Comparison of ENCODE assay signal across 16 mouse cellular contexts in the genomic region with DNA sequence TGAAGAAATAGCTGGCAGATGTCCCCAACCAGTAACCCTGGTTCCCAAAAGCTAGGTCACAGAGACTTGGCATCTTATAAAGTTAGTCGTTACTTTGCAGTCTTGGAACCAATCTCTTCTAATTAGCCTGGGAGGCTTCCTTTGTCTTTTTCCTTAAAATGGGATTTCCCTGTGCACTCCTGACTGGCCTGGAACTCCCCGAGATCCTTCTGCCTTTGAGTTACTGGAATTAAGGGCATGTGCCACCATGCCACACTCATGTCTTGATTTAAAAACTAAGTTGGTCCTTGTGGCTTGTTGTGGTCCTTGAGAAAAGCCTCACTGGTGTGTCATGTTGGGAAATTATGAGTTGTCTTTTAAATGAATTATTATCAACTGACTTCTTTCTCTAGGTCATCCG. TPM values are rescaled to one million over a fixed set of nuclear protein-coding genes. Genes with fewer than 3 reads are reported as not detected.
DNase-seq lines count a peak whose midpoint lies in the region.
"Had no signal": no experiment of that assay in that cellular context is flagged by ENCODE, and none has a peak within 500 bp of the region (broad histone marks: within the 10 kb centered on the region; RNA-seq: fewer than 3 reads in every experiment).

No protein-coding gene starts in this region.

- peak; percentile 36 to 92 for DNase-seq in adrenal gland, adult (ENCODE audit: inconsistent age in 2 of 2, low spot score in 1 of 2)
- DNase-seq in adrenal gland, adult 18-20 months (ENCODE audit: low spot score in 2 of 2): no peak
- DNase-seq in adrenal gland, adult 8-10 months: peak; percentile 42
- DNase-seq in adrenal gland, postnatal 4 days (ENCODE audit: low spot score in 2 of 2): no peak
- DNase-seq in adipocyte (ENCODE audit: low spot score): peak; percentile 49
- DNase-seq in adrenal gland, postnatal 14 days: peak; percentile 34
- no peak for DNase-seq in frontal cortex, postnatal 25 days (ENCODE audit: low spot score in 2 of 2)
- DNase-seq in left cerebral cortex, postnatal 14 days (ENCODE audit: low spot score in 2 of 2): no peak
- DNase-seq: B cell, adult 2 months; cerebellum, adult 11-12 months; cerebellum, adult 2 months; cerebellum, adult 9-10 months; cerebellum, postnatal 10 days; cerebellum, postnatal 25 days had no signal

- intact Hi-C loops in left cerebral cortex, postnatal 14 days (cut with DNase I): no loop called here

RNA-seq across cellular contexts. Expression of a gene that starts 7.2 kb away (rescaled TPM):
- total RNA-seq in adrenal gland, adult 18-20 months (2021): 100 to 1,000 TPM; 115 to 384 TPM
- total RNA-seq in adrenal gland, adult 8-10 months (2022): 100 to 1,000 TPM; 115 to 403 (median 241) TPM
- 100 to 1,000 TPM; 383 to 436 TPM for total RNA-seq in adrenal gland, postnatal 4 days (2021)
- 248 and 268 TPM in 2 replicates for total RNA-seq in adrenal gland, postnatal 14 days (2021)
- 10 to 100 TPM; 63.3 to 71.7 TPM for total RNA-seq in left cerebral cortex, postnatal 14 days (2021)

RNA-seq across cellular contexts. Expression of a gene that starts 12.9 kb away (rescaled TPM):
- 10 to 100 TPM; 51.0 to 78.9 TPM for total RNA-seq in adrenal gland, adult 18-20 months (2021)
- 10 to 100 TPM; 47.5 to 96.0 (median 73.9) TPM for total RNA-seq in adrenal gland, adult 8-10 months (2022)
- 10 to 100 TPM; 84.1 to 84.5 TPM for total RNA-seq in adrenal gland, postnatal 4 days (2021)
- 84.9 and 89.9 TPM in 2 replicates for total RNA-seq in adrenal gland, postnatal 14 days (2021)
- 10 to 100 TPM; 26.2 to 28.4 TPM for total RNA-seq in left cerebral cortex, postnatal 14 days (2021)

RNA-seq across cellular contexts. Expression of a gene that starts 18.6 kb away (rescaled TPM):
- 100 to 1,000 TPM; 114 to 221 TPM for total RNA-seq in adrenal gland, adult 18-20 months (2021)
- total RNA-seq in adrenal gland, adult 8-10 months (2022): 100 to 1,000 TPM; 151 to 257 (median 207) TPM
- 100 to 1,000 TPM; 180 to 205 TPM for total RNA-seq in adrenal gland, postnatal 4 days (2021)
- total RNA-seq in adrenal gland, postnatal 14 days (2021): 145 and 151 TPM in 2 replicates
- 100 to 1,000 TPM; 108 to 109 TPM for total RNA-seq in left cerebral cortex, postnatal 14 days (2021)

RNA-seq across cellular contexts. Expression of a gene that starts 25.7 kb away (rescaled TPM):
- 10 to 100 TPM; 40.3 to 56.3 TPM for total RNA-seq in adrenal gland, adult 18-20 months (2021)
- total RNA-seq in adrenal gland, adult 8-10 months (2022): 100 to 1,000 TPM in 1 of 4 experiments, 10 to 100 TPM in 3; 44.0 to 121 (median 82.9) TPM
- 100 to 1,000 TPM; 105 to 120 TPM for total RNA-seq in adrenal gland, postnatal 4 days (2021)
- 48.8 and 69.5 TPM in 2 replicates for total RNA-seq in adrenal gland, postnatal 14 days (2021)
- total RNA-seq in left cerebral cortex, postnatal 14 days (2021): 100 to 1,000 TPM; 106 to 107 TPM

RNA-seq across cellular contexts. Expression of a gene that starts 48.1 kb away (rescaled TPM):
- 1 to 10 TPM in 1 of 2 experiments, not detected in 1; 2.7 TPM for total RNA-seq in adrenal gland, adult 18-20 months (2021)
- 1 to 10 TPM in 2 of 4 experiments, not detected in 2; 4.6 to 6.2 TPM for total RNA-seq in adrenal gland, adult 8-10 months (2022)
- 1 to 10 TPM in 1 of 2 experiments, not detected in 1; 2.1 TPM for total RNA-seq in adrenal gland, postnatal 4 days (2021)
- total RNA-seq in adrenal gland, postnatal 14 days (2021): 0.78 TPM in 1 of 2 replicates, not detected in the other
- under 1 TPM in 1 of 2 experiments, not detected in 1; 0.49 TPM for total RNA-seq in left cerebral cortex, postnatal 14 days (2021)
- total RNA-seq: CH12.LX; gastrocnemius, adult 18-20 months had no signal

Comparison
In these comparisons a context has a peak if more than half of its experiments do, and no peak if none do; other contexts are left out.
1. DNase-seq: peak in adrenal gland, adult (2 of 2), adrenal gland, adult 8-10 months (single experiment), adipocyte (single experiment) and adrenal gland, postnatal 14 days (single experiment); none in adrenal gland, adult 18-20 months (0 of 2), adrenal gland, postnatal 4 days (0 of 2), frontal cortex, postnatal 25 days (0 of 2) and left cerebral cortex, postnatal 14 days (0 of 2).